Mouse (Mus musculus) left cerebral cortex, adult 8-10 months (tissue): ENCODE measurements around the gene Itgb8. TPM values are rescaled to one million over a fixed set of nuclear protein-coding genes. Genes with fewer than 3 reads are reported as not detected.

Experiments used
- DNase-seq, 2 experiments: peaks; one replicate each; pipeline ENCODE4 v3.0.0; 2022; ENCODE audit warnings: low spot score in 2 of 2
- total RNA-seq, 4 experiments: library from RNA; stranded (reverse); gene quantifications; 2 replicates each; pipeline ENCODE4 v1.2.4; 2022

The Itgb8 gene
- 10 to 100 TPM; 38.5 to 47.0 (median 44.6) TPM for total RNA-seq

DNA sequence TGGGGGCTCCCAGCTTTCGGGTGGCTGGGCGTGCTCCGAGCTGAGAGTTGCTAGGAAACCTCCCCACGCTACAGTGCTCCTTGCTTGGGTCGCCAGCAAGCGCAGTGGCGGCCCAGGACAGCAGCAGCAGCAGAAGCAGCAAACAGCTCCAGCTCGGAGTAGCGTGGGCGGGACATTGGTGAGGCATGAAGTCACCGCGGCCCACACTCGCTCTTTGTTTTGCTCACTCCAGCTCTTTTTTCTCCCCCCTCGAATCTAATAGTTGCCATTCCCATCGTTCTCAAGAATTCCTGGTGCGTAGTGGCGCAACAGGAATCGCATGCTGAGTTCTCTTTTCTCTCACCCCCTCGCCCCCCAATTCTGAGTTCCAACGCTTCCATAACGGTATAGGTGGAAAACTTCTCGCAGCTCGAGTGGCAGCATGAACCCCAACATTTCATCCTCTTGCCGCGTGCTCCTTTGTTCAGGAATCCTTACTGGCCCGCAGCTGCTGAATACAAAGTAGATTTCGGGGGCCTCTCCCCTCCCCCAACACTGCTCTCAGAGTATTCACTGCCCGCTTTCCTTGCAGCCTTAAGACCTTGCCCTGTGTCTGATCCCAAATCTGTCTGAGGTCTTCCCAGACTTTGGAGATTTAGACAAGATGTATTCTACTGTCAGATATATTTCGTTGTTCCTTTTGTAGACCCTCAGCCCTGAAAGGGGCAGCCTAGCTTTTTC is at the start of gene Itgb8:
Itgb8 (minus strand) TSS at position 107 of the 720 bp plus-strand sequence.
- peak; percentile 62 to 91 for DNase-seq

DNA sequence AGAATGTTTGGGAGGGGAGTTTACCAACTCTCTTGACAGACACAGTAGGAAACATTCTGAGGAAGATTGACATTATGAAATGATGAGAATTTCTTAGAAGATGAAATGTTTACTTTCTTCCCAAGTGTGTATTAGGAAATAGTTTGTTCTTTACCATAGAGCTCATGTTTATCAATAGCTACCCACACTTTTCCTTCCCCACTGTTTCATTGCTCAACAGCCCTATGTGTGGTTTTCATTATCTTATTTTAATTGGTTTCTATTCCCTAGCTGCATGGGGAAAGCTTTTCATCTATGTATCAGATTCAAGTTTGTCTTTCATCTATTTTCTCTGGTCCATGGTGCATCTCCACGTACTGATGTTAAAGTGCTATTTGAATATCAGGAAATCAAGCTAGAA is 37.7 kb upstream of the Itgb8 start:
- no peak for DNase-seq

DNA sequence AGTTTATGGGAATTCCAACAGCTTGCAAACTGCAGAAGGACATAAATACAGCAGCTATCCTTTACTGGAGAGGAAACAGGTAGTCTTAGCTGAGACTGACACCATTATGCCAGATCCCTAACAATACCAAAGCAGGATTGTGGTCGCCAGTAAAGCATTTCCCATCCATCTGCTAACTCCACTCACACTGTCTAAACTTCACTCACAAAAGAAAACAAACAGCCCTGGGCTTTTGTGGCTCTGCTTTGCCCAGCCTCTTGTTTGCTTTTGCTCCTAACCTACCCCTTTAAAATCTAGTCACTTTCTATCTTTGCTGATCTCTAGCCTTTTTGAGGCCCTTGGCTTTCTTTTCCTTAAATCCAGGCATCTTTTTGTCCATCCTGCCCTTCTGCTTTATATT is 35.0 kb upstream of the Itgb8 start:
- DNase-seq, result no peak

DNA sequence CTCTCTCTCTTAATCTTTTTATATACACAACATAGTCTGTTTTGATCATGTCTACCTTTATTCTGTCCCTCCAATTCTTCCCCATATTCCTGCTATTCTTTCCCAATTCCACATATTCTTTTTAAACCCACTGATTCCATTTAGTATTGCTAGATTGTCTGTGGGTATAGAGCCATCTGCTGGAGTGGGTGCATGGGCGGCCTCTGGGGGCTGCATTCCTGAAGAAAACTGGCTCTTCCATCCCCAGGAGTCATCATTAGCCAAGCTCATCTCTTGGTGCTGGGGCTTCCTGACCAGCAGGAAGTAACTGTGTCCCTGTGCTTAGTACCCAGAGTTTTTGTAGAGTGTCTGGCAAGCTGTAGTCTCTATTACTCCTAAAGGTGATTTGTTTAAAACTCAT is 33.4 kb upstream of the Itgb8 start:
- DNase-seq, result no peak

DNA sequence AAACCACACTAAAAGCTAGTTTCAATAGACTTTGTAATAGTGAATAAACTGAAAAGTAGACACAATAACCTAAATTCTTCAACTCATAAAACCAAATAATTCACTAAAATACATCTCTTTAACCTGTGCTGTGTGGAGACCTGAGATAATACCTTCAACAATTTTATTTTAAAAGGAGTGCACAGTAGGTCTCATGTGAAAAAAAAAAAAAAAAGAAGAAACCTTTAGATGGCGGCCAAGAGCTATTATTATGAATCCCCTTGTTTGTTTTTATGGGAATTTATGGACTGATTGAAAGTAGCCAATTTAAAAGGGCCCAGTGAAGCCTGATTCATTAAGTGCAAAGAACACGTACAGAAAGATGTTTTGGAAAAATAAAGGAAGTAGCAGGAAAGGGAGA is 31.4 kb upstream of the Itgb8 start:
- DNase-seq, result no peak

DNA sequence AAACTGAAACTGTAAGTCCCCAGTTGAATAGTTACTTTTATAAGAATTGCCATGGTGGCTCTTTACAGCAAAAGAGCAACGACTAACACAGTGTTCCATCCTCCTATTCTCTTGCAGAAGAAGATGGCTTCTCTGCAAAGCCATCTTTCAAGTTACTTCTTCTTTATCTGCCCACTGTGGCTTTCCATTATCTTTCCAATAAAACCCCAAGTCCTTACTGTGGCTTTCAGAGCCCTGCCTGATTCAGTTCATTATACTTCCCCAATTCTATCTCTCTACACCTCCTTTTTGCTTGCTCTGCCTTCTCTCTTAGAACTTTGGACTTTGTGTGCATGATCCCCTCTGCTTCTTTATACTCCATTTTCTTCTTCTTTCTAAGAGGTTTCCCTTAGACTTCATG is 30.1 kb upstream of the Itgb8 start:
- DNase-seq, result no peak

DNA sequence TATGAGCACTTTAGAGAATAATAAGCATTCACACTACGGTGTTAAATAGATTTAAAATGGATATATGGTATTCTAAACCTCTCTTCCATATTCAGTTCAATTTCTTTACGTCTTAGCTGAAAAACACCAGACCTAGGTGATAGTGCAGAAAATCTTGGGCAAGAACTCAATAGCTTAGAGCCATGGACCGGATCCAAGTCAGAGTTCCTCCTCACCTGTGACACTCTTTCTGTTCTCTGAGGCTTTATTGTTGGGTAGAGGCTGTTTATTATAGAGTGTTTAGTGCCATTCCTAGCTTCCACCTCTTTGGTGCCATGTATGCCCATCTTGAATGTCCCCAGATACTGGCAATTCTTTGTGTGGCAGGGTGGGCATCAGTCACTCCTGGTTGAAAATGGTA is 25.9 kb upstream of the Itgb8 start:
- DNase-seq, result no peak

DNA sequence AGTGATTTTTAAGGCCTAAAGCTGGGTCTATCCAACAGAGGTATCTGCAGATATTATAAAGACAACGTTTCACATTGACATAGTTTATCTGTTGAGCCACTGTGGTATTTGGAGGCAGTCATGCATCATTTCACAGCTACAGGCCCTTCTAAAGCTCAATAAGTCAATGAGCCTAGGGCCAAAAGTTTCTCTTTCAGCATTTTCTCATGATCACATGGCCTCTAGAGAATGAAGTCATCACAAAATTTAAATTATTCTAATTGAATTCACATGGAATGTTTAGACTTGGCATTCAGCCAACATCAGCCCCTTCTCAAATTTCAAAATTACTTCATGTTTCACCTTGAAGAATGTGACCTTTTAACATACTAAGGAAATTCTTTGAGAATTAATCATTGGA is 10.0 kb upstream of the Itgb8 start:
- DNase-seq, result no peak

DNA sequence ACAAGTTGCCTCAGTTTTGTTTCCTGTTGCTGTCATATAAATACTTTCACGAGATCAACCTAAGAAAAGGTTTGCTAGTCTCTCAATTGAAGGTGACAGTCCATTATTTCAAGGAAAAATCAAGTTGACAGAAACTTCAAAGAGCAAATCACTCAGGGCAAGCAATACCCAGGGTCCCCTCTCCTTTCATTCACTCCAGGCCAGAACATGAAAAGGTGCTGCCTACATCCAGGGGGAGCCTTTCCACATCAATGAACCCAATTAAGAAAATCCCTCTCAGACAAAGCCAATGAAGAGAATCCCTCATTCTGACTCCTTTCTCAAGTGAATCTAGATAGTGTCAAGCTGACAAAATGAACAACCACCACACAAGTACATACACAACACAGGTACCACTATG is 2.5 kb upstream of the Itgb8 start:
- DNase-seq, result no peak

DNA sequence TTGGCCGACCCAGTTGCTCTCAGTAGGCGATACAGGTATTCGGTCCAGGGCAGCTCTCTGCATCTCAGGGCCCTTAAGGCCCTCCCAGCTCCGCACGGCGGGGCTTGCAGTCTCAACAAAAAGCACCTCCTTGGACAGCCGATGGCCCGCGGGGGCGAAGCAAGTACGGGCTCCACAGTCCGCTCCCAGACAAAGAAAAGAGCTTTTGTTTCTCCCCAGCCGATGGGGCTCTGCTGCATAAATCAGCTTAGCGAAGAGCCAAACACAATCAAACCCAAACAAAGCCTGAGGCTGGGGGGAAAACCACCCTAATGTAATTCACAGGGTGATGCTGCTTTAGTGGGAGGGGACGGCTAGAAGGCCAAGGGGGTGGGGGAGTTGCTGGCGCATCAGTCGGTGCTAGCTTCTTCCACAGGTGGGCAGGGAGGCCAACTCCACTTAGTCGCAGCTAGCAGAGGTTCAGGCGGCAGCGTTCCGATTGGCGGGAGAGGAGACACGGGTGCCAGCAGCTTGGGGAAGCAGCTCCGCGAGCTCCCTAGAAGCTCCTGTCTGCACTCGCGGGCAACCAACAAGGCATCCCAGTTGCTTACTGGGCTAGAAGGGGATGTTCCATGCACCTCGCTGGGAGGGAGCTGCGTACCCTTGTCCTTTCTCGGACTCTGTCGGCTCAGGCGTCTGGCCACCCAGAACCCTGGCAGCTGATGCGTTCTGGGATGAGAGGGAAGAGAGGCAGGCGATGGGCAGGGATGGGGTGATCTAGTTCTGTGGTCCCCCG is 494 bp downstream of the Itgb8 start:
- DNase-seq, result peak; percentile 61 to 67

DNA sequence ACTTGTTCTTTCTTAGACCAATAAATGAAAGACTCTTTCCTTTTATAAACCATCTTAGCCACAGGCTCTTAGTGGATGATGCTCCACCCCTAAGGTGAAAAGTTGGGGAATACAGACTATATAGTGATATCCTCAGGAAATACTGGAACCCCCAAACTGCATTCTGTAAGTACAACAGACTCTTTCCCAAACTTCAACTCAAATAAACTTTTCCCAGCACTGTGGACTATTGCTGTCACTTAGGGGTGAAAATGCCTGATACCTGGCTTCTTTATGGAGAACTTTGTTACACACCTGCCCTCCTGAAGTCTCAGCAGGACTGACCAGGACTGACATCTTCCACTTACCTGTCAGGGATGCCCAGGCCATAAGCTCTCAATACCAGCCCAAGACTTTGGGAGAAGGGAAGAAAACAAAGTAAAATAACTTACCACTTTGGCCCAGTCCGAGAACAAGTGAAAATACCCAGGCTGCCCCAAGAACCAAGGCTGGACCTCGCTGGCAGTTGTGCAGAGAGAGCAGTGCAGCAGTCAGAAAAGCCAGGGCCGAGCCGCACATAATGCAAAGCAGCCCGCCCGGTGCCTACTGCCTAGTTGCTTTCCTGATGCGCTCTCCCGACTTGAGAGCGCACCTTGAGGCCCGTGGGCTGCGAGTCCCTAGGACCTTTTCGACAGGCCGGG is 1.2 kb downstream of the Itgb8 start:
- DNase-seq, result no peak

DNA sequence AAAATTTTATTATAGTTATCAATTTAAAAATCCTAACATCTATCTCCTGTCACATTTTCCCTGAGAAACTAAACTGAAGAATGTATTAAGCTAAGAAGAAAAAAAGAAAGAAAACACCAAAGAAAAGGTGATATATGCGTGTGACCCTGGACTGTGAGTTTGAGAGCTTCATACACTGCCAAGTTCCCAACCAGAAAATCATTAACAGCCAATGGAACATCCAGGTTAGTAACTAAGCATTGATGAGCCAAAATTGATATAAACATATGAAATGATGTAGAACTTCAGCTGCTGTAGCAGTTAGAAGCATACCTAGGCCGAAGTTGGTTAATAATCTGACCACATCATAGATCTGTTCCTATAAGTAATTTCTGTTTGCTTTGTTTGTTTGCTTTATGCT is 6.8 kb downstream of the Itgb8 start:
- no peak for DNase-seq

DNA sequence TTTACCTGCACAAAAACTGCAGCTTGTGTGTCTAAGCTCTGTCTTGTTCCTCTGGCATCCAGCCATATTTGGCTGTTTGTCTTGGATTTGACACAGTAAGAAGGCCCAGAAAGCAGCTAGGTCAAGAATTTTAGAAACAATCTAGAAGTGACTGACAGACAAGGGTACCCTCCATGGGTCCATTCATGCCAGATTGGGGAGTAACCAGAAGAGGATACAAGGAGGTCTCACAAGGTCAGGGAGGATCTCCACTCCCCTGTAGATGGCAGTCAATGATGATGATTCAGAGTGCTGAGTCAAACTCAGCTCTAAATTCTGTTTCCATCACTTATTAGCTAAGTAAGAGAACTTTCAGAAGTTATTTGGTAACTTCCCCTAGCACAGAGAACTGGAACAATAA is 8.2 kb downstream of the Itgb8 start:
- DNase-seq, result no peak

DNA sequence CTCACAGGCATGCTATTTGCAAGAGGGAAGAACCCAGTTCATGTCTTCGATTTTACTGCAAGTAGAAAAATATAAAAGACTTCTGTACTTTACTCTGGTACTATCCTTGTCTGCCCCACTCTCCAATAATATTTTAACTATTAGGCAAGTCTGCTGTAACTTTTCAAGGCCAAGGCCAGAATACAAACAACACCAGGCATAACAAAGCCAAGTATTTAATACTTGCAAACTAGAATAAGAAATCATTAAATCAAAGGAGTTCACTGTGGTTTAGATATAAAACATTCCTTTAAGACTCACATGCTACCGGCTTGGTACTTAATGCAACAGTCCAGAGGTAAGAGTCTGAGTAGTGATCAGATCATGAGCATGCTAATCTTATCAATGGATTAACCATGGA is 9.0 kb downstream of the Itgb8 start:
- DNase-seq, result no peak

DNA sequence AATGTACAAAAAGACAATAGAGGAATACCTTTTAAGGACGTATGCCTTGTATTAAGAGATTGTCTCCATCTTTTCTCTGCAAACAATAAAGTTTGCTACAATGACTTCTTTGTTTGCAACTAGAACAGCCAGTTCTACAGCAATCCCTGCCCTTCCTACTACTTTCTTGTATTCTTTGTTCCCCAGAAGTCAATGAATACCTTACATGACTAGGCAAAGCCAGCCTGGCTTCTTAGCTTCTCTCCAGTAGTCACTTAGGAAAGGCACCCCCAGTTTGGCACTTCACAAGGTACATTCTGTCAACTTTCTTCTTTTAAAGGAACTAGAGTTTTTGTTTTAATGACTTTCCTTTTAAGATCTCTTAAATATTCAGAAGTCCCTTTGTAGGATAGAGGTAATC is 10.7 kb downstream of the Itgb8 start:
- no peak for DNase-seq

DNA sequence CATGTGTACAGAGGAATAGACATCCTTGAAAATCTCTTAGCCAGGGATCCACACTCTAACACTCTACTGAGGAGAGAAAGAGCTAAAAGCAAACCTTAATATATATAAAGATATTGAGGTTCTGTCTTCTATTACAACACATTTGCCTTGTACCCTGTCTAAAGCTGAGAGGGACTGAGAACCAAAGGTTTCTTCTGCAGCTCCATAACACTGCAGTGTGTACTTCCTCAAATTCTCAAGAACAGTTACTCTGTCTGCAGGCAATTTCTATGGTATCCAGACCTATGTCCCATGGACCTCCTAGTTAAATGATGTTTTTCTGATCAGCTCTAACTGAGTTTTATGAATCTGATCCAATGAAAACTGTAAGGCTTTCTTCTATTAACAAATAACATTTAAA is 13.9 kb downstream of the Itgb8 start:
- no peak for DNase-seq

DNA sequence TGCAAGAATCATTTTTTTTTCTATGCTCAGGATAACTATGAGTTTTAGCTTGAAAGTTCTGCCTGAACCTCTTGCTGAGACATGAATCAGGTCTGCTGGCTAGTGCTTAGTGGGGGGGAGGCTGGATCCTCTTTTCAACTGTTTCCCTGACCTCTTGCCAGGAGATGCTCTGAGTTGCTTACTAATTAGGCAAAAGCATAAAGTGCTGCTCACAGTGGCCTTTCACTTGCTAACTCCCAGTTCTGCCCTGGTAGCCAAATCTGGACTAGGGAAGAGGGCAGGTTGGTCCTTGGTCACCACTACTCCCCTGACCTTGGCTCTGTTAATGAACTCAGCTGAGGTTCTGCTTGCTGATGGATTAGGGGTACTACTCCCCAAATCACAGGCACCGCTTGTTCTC is 19.2 kb downstream of the Itgb8 start:
- no peak for DNase-seq

DNA sequence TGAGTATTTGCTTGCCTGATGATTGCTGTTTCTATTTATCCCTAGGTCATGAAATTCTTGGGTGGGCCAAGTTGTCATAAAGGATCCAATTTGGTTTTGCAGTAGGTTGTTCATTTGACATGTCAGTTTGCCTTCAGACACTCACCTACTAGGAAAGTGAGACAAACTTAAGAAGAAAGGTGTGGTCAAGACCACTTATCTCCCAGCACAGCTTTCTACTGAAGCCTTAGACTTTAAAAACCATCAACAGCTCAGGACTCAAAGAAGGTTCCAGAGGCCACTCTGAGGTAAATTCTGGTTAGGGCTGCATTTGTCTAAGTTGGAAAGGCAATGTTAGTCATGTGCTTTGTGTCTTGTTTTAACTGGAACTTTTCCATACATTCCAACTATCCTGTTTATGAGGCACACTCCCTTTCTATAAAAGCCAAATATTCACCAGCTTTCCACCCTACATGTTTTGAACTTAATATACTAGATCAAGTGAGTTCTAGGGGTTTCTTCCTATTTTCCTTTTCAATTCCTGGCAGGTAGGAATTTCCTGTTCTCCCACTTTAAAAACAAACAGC is 20.8 kb downstream of the Itgb8 start:
- DNase-seq, result no peak

DNA sequence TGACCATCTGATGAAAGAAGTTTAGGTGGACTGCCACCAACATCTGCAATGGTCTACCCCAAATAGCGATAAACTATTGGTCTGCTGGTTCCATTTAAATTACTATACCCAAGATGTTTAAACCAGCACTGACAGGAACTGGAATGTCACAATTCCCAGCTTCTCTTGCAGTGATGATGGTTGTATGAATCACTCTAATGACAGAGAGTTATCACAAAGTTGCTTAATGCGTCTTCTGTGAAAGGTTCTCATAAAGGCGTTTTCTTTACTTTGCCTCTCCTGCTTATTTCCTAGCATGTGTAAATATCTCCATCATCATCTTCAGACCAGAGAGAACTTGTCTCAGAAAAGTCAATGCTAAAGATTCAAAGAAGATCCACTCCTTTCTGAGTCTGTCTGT is 23.4 kb downstream of the Itgb8 start:
- DNase-seq, result no peak

DNA sequence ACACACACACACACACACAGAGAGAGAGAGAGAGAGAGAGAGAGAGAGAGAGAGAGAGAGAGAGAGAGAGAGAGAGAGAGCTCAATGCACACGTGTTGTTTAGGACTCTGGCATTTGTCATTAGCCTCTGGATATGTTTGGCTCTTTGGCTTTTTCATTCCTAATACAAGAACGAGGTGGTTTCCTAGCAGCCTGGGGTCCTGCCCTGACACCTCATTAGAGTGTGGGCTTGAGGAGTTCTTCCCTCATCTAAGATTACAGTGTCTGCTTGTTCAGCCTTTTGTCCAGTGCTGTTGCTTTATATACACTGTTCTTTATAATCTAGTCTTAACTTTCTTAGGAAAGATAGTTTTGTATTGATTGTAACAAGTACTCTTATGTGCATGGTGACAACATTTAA is 27.1 kb downstream of the Itgb8 start:
- DNase-seq, result no peak

DNA sequence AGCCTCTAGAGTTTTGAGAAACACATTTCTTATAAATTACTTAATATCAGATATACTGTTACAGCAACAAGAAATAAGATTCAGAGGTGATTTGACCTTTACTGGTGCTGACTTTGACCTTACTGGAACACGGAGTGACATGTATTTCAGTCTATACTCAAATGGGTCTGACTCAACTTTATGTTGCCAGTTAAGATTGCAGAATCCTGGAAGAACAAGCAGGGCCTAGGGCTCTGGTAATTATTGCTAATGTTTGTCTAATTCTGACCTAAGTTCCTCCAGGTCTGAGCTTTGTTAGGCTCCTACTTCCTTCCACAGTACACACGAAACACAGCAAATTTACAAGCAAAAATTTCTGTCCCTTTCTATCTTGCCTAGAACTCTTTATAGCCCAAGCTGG is 28.0 kb downstream of the Itgb8 start:
- DNase-seq, result no peak

DNA sequence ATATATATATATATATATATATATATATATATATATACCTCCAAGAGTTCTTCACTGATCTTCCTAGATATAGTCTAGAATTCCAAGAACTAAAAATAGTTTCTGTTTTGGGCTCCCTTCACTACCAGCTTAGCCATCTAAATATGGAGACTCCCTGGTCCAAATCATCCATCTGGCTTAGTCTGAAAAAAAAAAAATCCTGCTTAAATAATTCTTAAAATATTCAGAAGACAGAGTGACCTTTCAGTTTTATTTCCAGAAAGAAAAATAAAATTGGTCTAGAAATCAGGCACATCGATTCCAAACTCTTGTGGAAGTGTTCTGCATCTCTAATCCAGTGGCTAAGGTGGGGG is 28.6 kb downstream of the Itgb8 start:
- DNase-seq, result no peak
